Comparison of ENCODE assay signal across 8 mouse cellular contexts in genomic region chr4:57153838-57154237, GRCm38 (mm10). TPM values are rescaled to one million over a fixed set of nuclear protein-coding genes. Genes with fewer than 3 reads are reported as not detected.
DNase-seq lines count a peak whose midpoint lies in the region; ATAC-seq lines count a peak whose summit lies in the region.

No protein-coding gene starts in this region.

- no peaks in the 10 kb centered on the region for H3K36me3 ChIP-seq in forebrain, embryonic 16.5 days (ENCODE audit: control insufficient read depth, insufficient read depth)
- no peaks in the 10 kb centered on the region for H3K36me3 ChIP-seq in limb, embryonic 11.5 days (ENCODE audit: control insufficient read depth, insufficient read depth, low read length)
- no peaks in the 10 kb centered on the region for H3K36me3 ChIP-seq in neural tube, embryonic 13.5 days

- ATAC-seq in forebrain, embryonic 16.5 days, result no peak
- no peak for ATAC-seq in limb, embryonic 11.5 days (ENCODE audit: insufficient number of reproducible peaks, low FRiP score, low TSS enrichment, low read depth)
- ATAC-seq in neural tube, embryonic 13.5 days (ENCODE audit: low read depth), result peak; percentile 8; the same call in 1 of the 2 replicates

- H3K4me3 ChIP-seq in forebrain, embryonic 16.5 days (replicated peaks; ENCODE audit: low read length), result no peak overlapping the region
- no peak overlapping the region for H3K4me3 ChIP-seq in limb, embryonic 11.5 days (ENCODE audit: low read depth, low read length)
- H3K4me3 ChIP-seq in neural tube, embryonic 13.5 days, result no peak overlapping the region

- H3K9ac ChIP-seq in forebrain, embryonic 16.5 days (replicated peaks; ENCODE audit: low read depth, low read length), result no peak overlapping the region; the same call in 1 of the 2 replicates
- H3K9ac ChIP-seq in limb, embryonic 11.5 days (ENCODE audit: low read length), result peak overlapping the region; percentile 22; the same call in 1 of the 2 replicates
- 0 out of 2 replicates have a peak overlapping the region, but pooled peaks have one; percentile 27 for H3K9ac ChIP-seq in neural tube, embryonic 13.5 days

- H3K4me1 ChIP-seq in forebrain, embryonic 16.5 days (replicated peaks; ENCODE audit: control insufficient read depth, insufficient read depth, low read length), result peaks cover 10% of the 10 kb centered on the region
- H3K4me1 ChIP-seq in limb, embryonic 11.5 days (ENCODE audit: control insufficient read depth, insufficient read depth, low read length), result peaks cover 19% of the 10 kb centered on the region
- H3K4me1 ChIP-seq in neural tube, embryonic 13.5 days (replicated peaks), result peaks cover 16% of the 10 kb centered on the region

- DNase-seq in ovary, postnatal 14 days (ENCODE audit: low spot score), result peak; percentile 21
- no peak for DNase-seq in ovary, postnatal 10 days (ENCODE audit: low spot score)
- peak; percentile 35 for DNase-seq in limb, embryonic 11.5 days (ENCODE audit: low spot score)
- no peak for DNase-seq in left cerebral cortex, postnatal 25 days (ENCODE audit: low spot score in 2 of 2)
- DNase-seq in spleen, adult 12 weeks (ENCODE audit: low spot score), result no peak
- DNase-seq in spleen, postnatal 10 days (ENCODE audit: low spot score in 2 of 2), result no peak

- intact Hi-C loops in left cerebral cortex, postnatal 25 days (cut with DNase I), result no loop called here

- no peak overlapping the region for H3K27ac ChIP-seq in forebrain, embryonic 16.5 days (ENCODE audit: low read length)
- H3K27ac ChIP-seq in limb, embryonic 11.5 days (replicated peaks; ENCODE audit: low read depth, low read length), result no peak overlapping the region
- H3K27ac ChIP-seq in neural tube, embryonic 13.5 days (replicated peaks), result no peak overlapping the region

- no peaks in the 10 kb centered on the region for H3K9me3 ChIP-seq in forebrain, embryonic 16.5 days (ENCODE audit: control insufficient read depth, low read length)
- no peaks in the 10 kb centered on the region for H3K9me3 ChIP-seq in limb, embryonic 11.5 days (ENCODE audit: control insufficient read depth, low read length)
- H3K9me3 ChIP-seq in neural tube, embryonic 13.5 days, result no peaks in the 10 kb centered on the region

- peak overlapping the region; percentile 21; the same call in 1 of the 2 replicates for H3K4me2 ChIP-seq in forebrain, embryonic 16.5 days (ENCODE audit: low read length)
- peak overlapping the region; percentile 10; the same call in 1 of the 2 replicates for H3K4me2 ChIP-seq in limb, embryonic 11.5 days (ENCODE audit: low read depth, severe bottlenecking)
- peak overlapping the region; percentile 22 for H3K4me2 ChIP-seq in neural tube, embryonic 13.5 days

- no peaks in the 10 kb centered on the region for H3K27me3 ChIP-seq in forebrain, embryonic 16.5 days (replicated peaks; ENCODE audit: control insufficient read depth, insufficient read depth, low read length)
- no peaks in the 10 kb centered on the region for H3K27me3 ChIP-seq in limb, embryonic 11.5 days (ENCODE audit: control insufficient read depth, insufficient read depth, low read length)
- no peaks in the 10 kb centered on the region for H3K27me3 ChIP-seq in neural tube, embryonic 13.5 days

- 36% methylated on average over 8 of the region's 8 CpGs for WGBS in forebrain, embryonic 16.5 days
- WGBS in limb, embryonic 11.5 days, result 36% methylated on average over 8 of the region's 8 CpGs
- WGBS in neural tube, embryonic 13.5 days, result 40% methylated on average over 8 of the region's 8 CpGs

RNA-seq across cellular contexts. Expression of gene Epb41l4b, which starts 10.6 kb away (rescaled TPM):
- 0.67 and 1.2 TPM in 2 replicates for polyA plus RNA-seq in forebrain, embryonic 16.5 days (2015; fragmentation: Nextera tagmentation; extraction: Ambion mirVana)
- polyA plus RNA-seq in limb, embryonic 11.5 days (2014; fragmentation: Nextera tagmentation; extraction: Ambion mirVana), result 2.8 and 2.9 TPM in 2 replicates
- polyA plus RNA-seq in neural tube, embryonic 13.5 days (2015; fragmentation: Nextera tagmentation; extraction: Ambion mirVana), result 1.9 and 2.3 TPM in 2 replicates
- 10 to 100 TPM; 30.2 to 31.9 TPM for total RNA-seq in left cerebral cortex, postnatal 25 days (2021)

Comparison
In these comparisons a context has a peak if more than half of its experiments do, and no peak if none do; other contexts are left out.
1. DNase-seq: peak in ovary, postnatal 14 days (single experiment) and limb, embryonic 11.5 days (single experiment); none in ovary, postnatal 10 days (single experiment), left cerebral cortex, postnatal 25 days (0 of 2), spleen, adult 12 weeks (single experiment) and spleen, postnatal 10 days (0 of 2).
2. Peak in every context shown above with its lines, with median percentiles within 50 percentile points of each other: H3K4me2 ChIP-seq.